Mouse (Mus musculus): ENCODE measurements around the gene Eif3l. TPM values are rescaled to one million over a fixed set of nuclear protein-coding genes. Genes with fewer than 3 reads are reported as not detected.
A peak's percentile ranks its signal among the peaks of the same experiment; 100 is the strongest.
"Not testable (repeated sequence)": the region's sequence is repeated elsewhere in the genome, so short reads cannot be mapped to it uniquely, and the experiment has no call there.

The Eif3l gene
- polyA plus RNA-seq, 1 experiment = 112 TPM

GRCm38 (mm10) chr15:79029519-79030241, 45.3 kb upstream of the Eif3l start:
- TF ChIP-seq POLR2A (IDR thresholded peaks at IDR 0.05; ENCODE audit: borderline replicate concordance, control insufficient read depth, low read depth, low read length) = no peak
- no peak for TF ChIP-seq CTCF (IDR thresholded peaks at IDR 0.05; ENCODE audit: control insufficient read depth, insufficient read depth, low read length)
- peak overlapping the region; percentile 25 for H3K4me3 ChIP-seq (replicated peaks; ENCODE audit: control insufficient read depth, low read depth, low read length)
- H3K27ac ChIP-seq (ENCODE audit: control insufficient read depth, insufficient read depth, low read depth, low read length, poor library complexity) = no peak overlapping the region
- WGBS = 7% methylated on average over 11 of the region's 11 CpGs
- H3K4me1 ChIP-seq (ENCODE audit: control insufficient read depth, insufficient read depth, low read length) = no peaks in the 10 kb centered on the region; the same call in 1 of the 2 replicates

GRCm38 (mm10) chr15:79030551-79031435, 44.2 kb upstream of the Eif3l start:
- Histone ChIP-seq H3K27ac (ENCODE audit: control insufficient read depth, insufficient read depth, low read depth, low read length, poor library complexity) (no peak overlapping the region), H3K4me1 (ENCODE audit: control insufficient read depth, insufficient read depth, low read length) (no peaks in the 10 kb centered on the region; the same call in 1 of the 2 replicates), H3K4me3 (replicated peaks; ENCODE audit: control insufficient read depth, low read depth, low read length) (peak overlapping the region; percentile 57)
- WGBS = 4% methylated on average over 52 of the region's 52 CpGs
- TF ChIP-seq POLR2A (IDR thresholded peaks at IDR 0.05; ENCODE audit: borderline replicate concordance, control insufficient read depth, low read depth, low read length) (peak; percentile 53; the same call in 1 of the 2 replicates), CTCF (IDR thresholded peaks at IDR 0.05; ENCODE audit: control insufficient read depth, insufficient read depth, low read length) (no peak)

GRCm38 (mm10) chr15:79031908-79032307, 43.1 kb upstream of the Eif3l start:
- H3K27ac ChIP-seq (ENCODE audit: control insufficient read depth, insufficient read depth, low read depth, low read length, poor library complexity); H3K4me1 ChIP-seq (ENCODE audit: control insufficient read depth, insufficient read depth, low read length); H3K4me3 ChIP-seq (replicated peaks; ENCODE audit: control insufficient read depth, low read depth, low read length): not testable (repeated sequence)
- WGBS = 83% methylated on average over 5 of the region's 5 CpGs

- Histone ChIP-seq H3K27ac (ENCODE audit: control insufficient read depth, insufficient read depth, low read depth, low read length, poor library complexity) (no peak overlapping the region), H3K4me1 (ENCODE audit: control insufficient read depth, insufficient read depth, low read length) (no peaks in the 10 kb centered on the region; the same call in 1 of the 2 replicates)
- 8% methylated on average over 14 of the region's 14 CpGs for WGBS
Observed at GRCm38 (mm10) chr15:79037913-79038328, 37.1 kb upstream of the Eif3l start.

GRCm38 (mm10) chr15:79038331-79038730, 36.6 kb upstream of the Eif3l start:
- no peaks in the 10 kb centered on the region; the same call in 1 of the 2 replicates for H3K4me1 ChIP-seq (ENCODE audit: control insufficient read depth, insufficient read depth, low read length)
- TF ChIP-seq POLR2A (IDR thresholded peaks at IDR 0.05; ENCODE audit: borderline replicate concordance, control insufficient read depth, low read depth, low read length) (no peak), CTCF (IDR thresholded peaks at IDR 0.05; ENCODE audit: control insufficient read depth, insufficient read depth, low read length) (no peak)
- H3K4me3 ChIP-seq (replicated peaks; ENCODE audit: control insufficient read depth, low read depth, low read length) = no peak overlapping the region
- 66% methylated on average over 10 of the region's 10 CpGs for WGBS
- no peak overlapping the region for H3K27ac ChIP-seq (ENCODE audit: control insufficient read depth, insufficient read depth, low read depth, low read length, poor library complexity)

More at GRCm38 (mm10) chr15:79037913-79038328, 37.1 kb upstream of the Eif3l start:
- peak; percentile 83 for TF ChIP-seq CTCF (IDR thresholded peaks at IDR 0.05; ENCODE audit: control insufficient read depth, insufficient read depth, low read length)
- TF ChIP-seq POLR2A (IDR thresholded peaks at IDR 0.05; ENCODE audit: borderline replicate concordance, control insufficient read depth, low read depth, low read length) = no peak
- H3K4me3 ChIP-seq (replicated peaks; ENCODE audit: control insufficient read depth, low read depth, low read length) = no peak overlapping the region

- no peak overlapping the region for H3K27ac ChIP-seq (ENCODE audit: control insufficient read depth, insufficient read depth, low read depth, low read length, poor library complexity)
- no peak overlapping the region for H3K4me3 ChIP-seq (replicated peaks; ENCODE audit: control insufficient read depth, low read depth, low read length)
- WGBS = 4% methylated on average over 7 of the region's 7 CpGs
- TF ChIP-seq POLR2A (IDR thresholded peaks at IDR 0.05; ENCODE audit: borderline replicate concordance, control insufficient read depth, low read depth, low read length) = no peak
- peak; percentile 99 for TF ChIP-seq CTCF (IDR thresholded peaks at IDR 0.05; ENCODE audit: control insufficient read depth, insufficient read depth, low read length)
- no peaks in the 10 kb centered on the region; the same call in 1 of the 2 replicates for H3K4me1 ChIP-seq (ENCODE audit: control insufficient read depth, insufficient read depth, low read length)
Observed at GRCm38 (mm10) chr15:79038853-79039252, 36.1 kb upstream of the Eif3l start.

- Histone ChIP-seq H3K4me3 (replicated peaks; ENCODE audit: control insufficient read depth, low read depth, low read length) (peak overlapping the region; percentile 7), H3K27ac (ENCODE audit: control insufficient read depth, insufficient read depth, low read depth, low read length, poor library complexity) (no peak overlapping the region), H3K4me1 (ENCODE audit: control insufficient read depth, insufficient read depth, low read length) (no peaks in the 10 kb centered on the region; the same call in 1 of the 2 replicates)
- TF ChIP-seq CTCF (IDR thresholded peaks at IDR 0.05; ENCODE audit: control insufficient read depth, insufficient read depth, low read length) (no peak), POLR2A (IDR thresholded peaks at IDR 0.05; ENCODE audit: borderline replicate concordance, control insufficient read depth, low read depth, low read length) (no peak)
- 6% methylated on average over 24 of the region's 24 CpGs for WGBS
Observed at GRCm38 (mm10) chr15:79040501-79041416, 34.2 kb upstream of the Eif3l start.

All from bone marrow, adult 2 months (tissue).